Mouse (Mus musculus): ENCODE data around the gene Ahnak. TPM values are rescaled to one million over a fixed set of nuclear protein-coding genes. Genes with fewer than 3 reads are reported as not detected.
A peak's percentile ranks its signal among the peaks of the same experiment; 100 is the strongest.
"Not testable (repeated sequence)": the region's sequence is repeated elsewhere in the genome, so short reads cannot be mapped to it uniquely, and the experiment has no call there.

Gene Ahnak
- total RNA-seq, 2 experiments from 2014 or later, result 183 to 204 TPM

DNA sequence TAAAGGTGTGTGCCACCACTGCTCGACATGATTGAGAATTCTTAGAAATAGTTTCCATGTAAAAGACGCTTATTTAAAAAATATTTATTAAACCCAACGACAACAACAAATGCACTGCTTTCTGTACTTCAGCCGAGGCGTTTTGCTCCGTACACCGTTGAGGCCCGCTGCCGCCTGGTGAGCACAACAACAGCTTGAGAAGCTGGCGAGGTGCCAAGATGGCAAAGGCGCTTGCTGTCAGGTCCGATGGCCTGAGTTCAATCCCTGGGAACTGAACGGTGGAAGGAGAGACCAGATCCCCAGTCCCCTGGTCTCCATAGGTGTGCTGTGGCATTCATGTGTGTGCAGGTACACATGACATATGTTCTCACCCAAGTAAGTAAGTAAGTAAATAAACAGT lies 108.4 kb downstream of the Ahnak start:
- no peak for DNase-seq

- no peak for DNase-seq
Measured at GRCm38 (mm10) chr19:9099751-9100150, 110.7 kb downstream of the Ahnak start.

DNA sequence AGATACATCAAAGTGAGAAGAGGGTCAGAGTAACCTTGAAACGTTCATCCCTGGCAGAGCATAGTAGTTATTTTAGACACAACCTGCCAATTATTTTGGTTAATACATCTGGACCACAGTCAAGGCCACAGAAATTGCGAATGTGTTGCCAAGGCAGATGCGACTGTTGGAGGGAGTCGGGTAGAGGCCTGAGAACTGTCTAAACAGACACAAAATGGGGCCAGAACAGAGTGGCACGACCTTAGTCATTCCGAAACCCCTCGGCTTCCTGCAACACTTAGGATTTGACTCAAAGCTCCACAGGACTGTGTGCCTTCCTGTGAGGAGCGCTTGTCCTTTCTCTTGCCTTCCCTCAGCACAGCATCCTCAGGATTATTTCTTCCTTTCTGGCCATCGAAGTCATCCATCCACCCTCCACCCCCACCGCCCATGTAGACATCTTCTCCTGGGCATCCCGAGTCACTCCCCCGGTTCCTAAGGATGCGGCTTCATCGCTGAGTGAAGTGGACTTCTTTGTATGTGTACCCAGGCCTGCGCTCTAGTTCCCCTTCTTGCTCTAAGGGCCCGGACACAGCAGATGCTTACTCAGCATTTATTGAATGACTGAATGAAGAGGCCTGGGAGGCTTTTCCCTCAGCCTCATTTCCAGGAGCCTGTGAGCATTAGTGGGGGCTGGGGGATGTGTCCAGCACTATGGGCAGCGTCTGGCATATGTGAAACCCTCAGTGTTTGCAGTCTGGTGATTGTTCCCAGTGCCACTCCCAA lies 111.4 kb downstream of the Ahnak start:
- no peak for DNase-seq

GRCm38 (mm10) chr19:9101062-9101457 lies 112.0 kb downstream of the Ahnak start:
- DNase-seq, result no peak

DNA sequence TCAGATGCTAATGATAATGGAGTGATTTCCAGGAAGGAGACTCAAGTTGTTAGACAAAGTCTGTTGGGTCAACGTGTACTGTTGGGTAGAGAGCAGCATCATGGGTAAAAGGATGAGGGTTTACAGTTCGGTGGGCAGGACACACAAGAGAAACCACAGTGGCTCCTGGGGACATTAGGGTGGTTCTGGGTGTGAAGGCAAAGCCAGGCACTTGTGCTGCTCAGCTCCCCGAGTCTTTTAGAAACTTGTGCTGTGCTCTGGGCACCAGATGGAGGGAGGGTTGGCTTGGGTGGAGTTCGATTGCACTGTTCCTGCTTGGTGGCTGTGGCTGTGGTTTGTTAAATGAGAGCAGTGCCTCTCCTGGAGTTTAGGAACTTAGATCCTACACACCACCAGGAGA lies 114.9 kb downstream of the Ahnak start:
- DNase-seq, result no peak

- peak; percentile 80 for DNase-seq
Measured at GRCm38 (mm10) chr19:9105101-9105685, 116.1 kb downstream of the Ahnak start.

DNA sequence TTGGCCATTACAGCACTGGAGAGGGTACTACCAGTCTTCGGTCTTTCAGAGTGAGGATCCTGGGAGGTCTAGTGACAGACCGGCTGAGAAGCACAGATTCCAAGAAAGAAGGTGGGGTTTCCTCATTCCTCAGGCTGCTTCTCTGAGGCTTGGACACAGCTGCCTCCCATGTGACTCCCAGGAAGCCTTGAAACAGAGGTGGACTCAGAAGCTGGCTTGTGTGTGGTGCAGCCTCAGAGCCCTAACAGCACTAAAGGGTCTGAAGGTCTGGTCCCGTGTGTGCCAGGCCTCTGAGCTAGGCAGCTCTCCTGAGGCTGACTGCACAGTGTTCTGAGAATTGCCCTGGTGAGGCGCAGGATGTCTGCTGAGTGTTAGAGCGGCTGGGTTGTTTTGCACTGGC lies 117.0 kb downstream of the Ahnak start:
- DNase-seq, result peak; percentile 46

DNA sequence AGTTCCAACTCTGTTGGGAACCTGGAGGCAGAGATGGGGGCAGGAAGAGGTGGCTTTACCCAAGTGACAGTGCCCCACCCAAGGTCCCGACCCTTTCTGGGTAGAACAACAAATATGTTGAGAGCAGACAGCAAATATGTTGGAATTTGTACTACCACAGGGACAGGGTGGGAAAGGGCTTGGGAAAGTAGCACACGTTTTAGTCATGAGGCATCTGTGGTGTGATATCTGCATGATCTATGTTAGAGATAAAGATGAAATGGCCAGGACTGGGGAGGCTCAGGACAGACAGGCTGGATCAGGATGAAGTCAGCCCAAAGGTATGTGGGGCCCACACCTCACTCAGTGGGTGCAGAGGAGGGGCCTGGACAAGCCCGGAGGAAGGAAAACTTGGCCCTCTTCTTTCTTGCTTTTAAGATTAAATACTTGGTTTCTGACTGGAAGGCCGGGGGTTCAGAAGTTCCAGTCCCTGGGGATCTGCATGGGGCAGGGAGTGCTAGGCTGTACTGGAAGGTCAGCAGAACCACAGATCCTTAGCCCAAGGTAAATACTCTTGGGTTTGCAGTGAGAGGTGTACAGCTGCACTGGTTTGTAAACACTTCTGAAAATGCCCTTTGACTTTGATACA lies 117.8 kb downstream of the Ahnak start:
- peak; percentile 41 for DNase-seq

- no peak for DNase-seq
Measured at GRCm38 (mm10) chr19:9107379-9107755, 118.3 kb downstream of the Ahnak start.

- no peak for DNase-seq
Measured at GRCm38 (mm10) chr19:9108536-9108935, 119.5 kb downstream of the Ahnak start.

- DNase-seq, result peak; percentile 12
Measured at GRCm38 (mm10) chr19:9110182-9110869, 121.2 kb downstream of the Ahnak start.

DNA sequence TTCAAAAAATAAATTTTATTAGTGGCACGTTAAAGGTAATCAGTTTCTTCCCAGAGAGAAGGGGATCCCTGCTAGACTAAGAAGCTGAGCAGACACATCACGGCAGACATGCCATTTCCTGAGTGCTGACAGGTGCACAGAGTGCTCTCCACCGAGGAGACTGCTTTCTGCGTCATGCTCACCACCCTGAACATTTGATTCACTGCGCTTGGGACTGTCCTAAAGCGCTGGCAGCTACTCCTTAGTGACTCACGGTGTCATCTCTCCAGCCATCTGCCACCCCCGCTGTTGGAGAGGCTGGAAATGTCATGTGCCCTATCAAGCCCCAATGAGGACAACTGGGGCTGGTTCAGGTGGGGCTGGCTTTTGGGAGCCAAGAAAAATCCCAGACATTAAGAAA lies 123.0 kb downstream of the Ahnak start:
- DNase-seq, result peak; percentile 79

GRCm38 (mm10) chr19:9116268-9116667 lies 127.2 kb downstream of the Ahnak start:
- DNase-seq, result no peak

- no peak for DNase-seq
Measured at GRCm38 (mm10) chr19:9117275-9117674, 128.2 kb downstream of the Ahnak start.

DNA sequence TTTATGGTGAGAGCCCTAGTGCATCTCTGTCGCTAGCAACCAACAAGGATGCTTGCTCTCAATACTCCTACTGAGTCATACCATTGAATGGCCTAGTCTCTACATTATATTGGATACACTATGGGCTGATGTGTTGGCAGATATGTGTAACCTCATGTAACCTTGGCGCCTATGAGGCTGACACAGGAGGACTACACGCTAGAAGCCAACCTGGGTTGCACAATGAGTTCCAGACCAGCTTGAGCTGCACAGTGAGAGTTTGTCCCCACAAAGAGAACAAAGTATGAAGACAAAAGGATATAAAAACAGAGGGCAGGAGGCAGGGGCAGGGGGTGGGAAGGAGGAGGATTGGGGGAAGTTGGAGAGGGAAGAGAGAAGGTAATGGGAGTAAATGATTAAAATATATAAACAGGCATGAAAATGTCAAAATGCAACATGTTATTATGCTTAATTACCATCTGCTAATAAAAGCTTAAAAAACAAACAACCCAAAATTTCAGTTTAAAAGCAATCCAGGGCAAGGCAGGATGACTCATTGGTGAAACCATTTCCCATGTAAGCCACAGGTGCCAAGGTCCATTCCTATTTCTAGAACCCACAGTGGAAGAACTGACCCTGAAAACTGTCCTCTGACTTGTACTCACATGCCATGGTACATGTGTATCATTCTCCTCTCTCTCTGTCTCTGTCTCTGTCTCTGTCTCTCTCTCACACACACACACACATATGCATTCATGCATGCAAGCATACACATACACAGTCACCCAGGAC lies 130.8 kb downstream of the Ahnak start:
- no peak for DNase-seq

- no peak for DNase-seq
Measured at GRCm38 (mm10) chr19:9122390-9122789, 133.3 kb downstream of the Ahnak start.

DNA sequence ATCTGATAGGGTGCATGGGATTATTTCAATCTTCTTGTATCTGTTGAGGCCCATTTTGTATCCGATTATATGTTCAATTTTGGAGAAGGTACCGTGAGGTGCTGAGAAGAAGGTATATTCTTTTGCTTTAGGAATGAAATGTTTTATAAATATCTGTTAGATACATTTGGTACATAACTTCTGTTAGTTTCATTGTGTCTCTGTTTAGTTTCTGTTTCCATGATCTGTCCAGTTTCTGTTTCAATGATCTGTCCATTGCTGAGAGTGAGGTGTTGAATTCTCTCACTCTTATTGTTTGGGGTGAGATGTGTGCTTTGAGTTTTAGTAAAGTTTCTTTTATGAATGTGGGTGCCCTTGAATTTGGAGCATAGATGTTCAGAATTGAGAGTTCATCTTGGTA lies 134.9 kb downstream of the Ahnak start:
- not testable (repeated sequence) for DNase-seq

Other genes starting within 250 kb of the Ahnak start
- not detected for gene 1700092M07Rik, start 248.6 kb upstream of the Ahnak start, total RNA-seq (2021)
- 10 to 100 TPM; 20.9 to 21.6 TPM for gene Stx5a, start 247.9 kb upstream of the Ahnak start, total RNA-seq (2021)
- 10 to 100 TPM; 32.4 to 33.8 TPM for gene Nxf1, start 232.2 kb upstream of the Ahnak start, total RNA-seq (2021)
- 10 to 100 TPM; 82.8 to 87.5 TPM for gene Tmem223, start 218.3 kb upstream of the Ahnak start, total RNA-seq (2021)
- 1 to 10 TPM; 8.3 to 9.8 TPM for gene Tmem179b, start 214.8 kb upstream of the Ahnak start, total RNA-seq (2021)
- 1 to 10 TPM; 4.8 to 5.8 TPM for gene Taf6l, start 202.9 kb upstream of the Ahnak start, total RNA-seq (2021)
- 10 to 100 TPM; 29.3 to 34.7 TPM for gene Polr2g, start 190.7 kb upstream of the Ahnak start, total RNA-seq (2021)
- under 1 TPM; 0.43 to 0.56 TPM for gene Zbtb3, start 186.7 kb upstream of the Ahnak start, total RNA-seq (2021)
- gene Ttc9c, start 170.0 kb upstream of the Ahnak start, total RNA-seq (2021), result 10 to 100 TPM; 10.9 to 13.1 TPM
- gene Hnrnpul2, start 169.3 kb upstream of the Ahnak start, total RNA-seq (2021), result 10 to 100 TPM; 34.7 to 38.6 TPM
- not detected for gene AC129217.1, start 159.5 kb upstream of the Ahnak start, total RNA-seq (2021)
- 10 to 100 TPM; 15.7 to 20.8 TPM for gene Bscl2, start 151.8 kb upstream of the Ahnak start, total RNA-seq (2021)
- not detected for gene Gng3, start 150.1 kb upstream of the Ahnak start, total RNA-seq (2021)
- 10 to 100 TPM in 1 of 2 experiments, 1 to 10 TPM in 1; 6.8 to 10.9 TPM for gene Lrrn4cl, start 138.5 kb upstream of the Ahnak start, total RNA-seq (2021)
- gene Ubxn1, start 117.8 kb upstream of the Ahnak start, total RNA-seq (2021), result 100 to 1,000 TPM; 190 to 208 TPM
- 10 to 100 TPM; 50.8 to 57.0 TPM for gene Uqcc3, start 108.4 kb upstream of the Ahnak start, total RNA-seq (2021)
- gene Lbhd1, start 105.6 kb upstream of the Ahnak start, total RNA-seq (2021), result 10 to 100 TPM in 1 of 2 experiments, 1 to 10 TPM in 1; 4.8 to 10.3 TPM
- gene Gm49403, start 105.4 kb upstream of the Ahnak start, total RNA-seq (2021), result not detected
- gene 1810009A15Rik, start 100.4 kb upstream of the Ahnak start, total RNA-seq (2021), result 10 to 100 TPM; 13.1 to 18.0 TPM
- gene Gm49416, start 100.4 kb upstream of the Ahnak start, total RNA-seq (2021), result not detected
- 1 to 10 TPM; 8.3 to 9.4 TPM for gene Ints5, start 96.3 kb upstream of the Ahnak start, total RNA-seq (2021)
- gene Ganab, start 91.2 kb upstream of the Ahnak start, total RNA-seq (2021), result 10 to 100 TPM; 23.1 to 25.9 TPM
- gene B3gat3, start 68.9 kb upstream of the Ahnak start, total RNA-seq (2021), result 10 to 100 TPM; 27.2 to 28.3 TPM
- 10 to 100 TPM in 1 of 2 experiments, 1 to 10 TPM in 1; 6.7 to 18.4 TPM for gene Rom1, start 59.9 kb upstream of the Ahnak start, total RNA-seq (2021)
- 1 to 10 TPM; 6.0 to 7.2 TPM for gene Eml3, start 59.7 kb upstream of the Ahnak start, total RNA-seq (2021)
- 10 to 100 TPM; 19.5 to 21.9 TPM for gene Mta2, start 47.4 kb upstream of the Ahnak start, total RNA-seq (2021)
- 1 to 10 TPM; 5.7 to 7.2 TPM for gene Tut1, start 35.4 kb upstream of the Ahnak start, total RNA-seq (2021)
- 100 to 1,000 TPM; 464 to 492 TPM for gene Eef1g, start 22.2 kb upstream of the Ahnak start, total RNA-seq (2021)
- gene Scgb1a1, start 98.7 kb downstream of the Ahnak start, total RNA-seq (2021), result not detected
- 10 to 100 TPM; 25.1 to 26.0 TPM for gene Asrgl1, start 146.4 kb downstream of the Ahnak start, total RNA-seq (2021)